ENCODE assay signal across 8 mouse cellular contexts in the genomic region with DNA sequence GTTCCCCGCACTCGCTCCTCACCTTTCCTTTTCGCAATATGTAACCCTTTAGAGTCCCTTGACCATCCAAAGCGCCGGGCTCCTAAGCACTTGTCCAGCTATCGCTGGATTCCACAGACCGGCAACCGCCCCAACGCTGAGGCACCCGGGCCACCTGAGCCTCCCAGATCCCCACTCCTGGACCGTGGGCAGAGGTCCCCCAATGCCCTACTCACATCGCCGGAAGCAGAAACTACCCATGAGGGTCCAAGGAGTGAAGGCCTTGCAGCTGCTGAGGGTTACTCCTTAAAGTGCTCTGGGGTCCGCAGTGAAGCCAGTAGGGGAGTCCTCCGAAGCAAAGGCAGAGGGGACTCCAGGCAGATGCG. TPM values are rescaled to one million over a fixed set of nuclear protein-coding genes. Genes with fewer than 3 reads are reported as not detected.
A peak's percentile ranks its signal among the peaks of the same experiment; 100 is the strongest.
DNase-seq lines count a peak whose midpoint lies in the region; ATAC-seq and TF ChIP-seq lines count a peak whose summit lies in the region.

No protein-coding gene starts in this region.

- under 1% methylated on average over 16 of the region's 16 CpGs for WGBS in heart, embryonic 12.5 days
- WGBS in limb, embryonic 13.5 days = 0% methylated on average over 16 of the region's 16 CpGs

- TF ChIP-seq CTCF in bone marrow macrophage, adult 2 months (IDR thresholded peaks at IDR 0.05; ENCODE audit: low read depth, low read length) = no peak

- peaks cover 18% of the 10 kb centered on the region for H3K4me1 ChIP-seq in heart, embryonic 12.5 days (replicated peaks)
- peaks cover 13% of the 10 kb centered on the region for H3K4me1 ChIP-seq in bone marrow macrophage, adult 2 months (ENCODE audit: control insufficient read depth, insufficient read depth, low read length)
- peaks cover 20% of the 10 kb centered on the region for H3K4me1 ChIP-seq in limb, embryonic 13.5 days

- no peaks in the 10 kb centered on the region for H3K36me3 ChIP-seq in heart, embryonic 12.5 days
- H3K36me3 ChIP-seq in limb, embryonic 13.5 days = no peaks in the 10 kb centered on the region

- no peaks in the 10 kb centered on the region for H3K9me3 ChIP-seq in heart, embryonic 12.5 days (replicated peaks)
- H3K9me3 ChIP-seq in limb, embryonic 13.5 days = no peaks in the 10 kb centered on the region

- peak overlapping the region; percentile 99 for H3K4me2 ChIP-seq in heart, embryonic 12.5 days
- H3K4me2 ChIP-seq in limb, embryonic 13.5 days (replicated peaks) = peak overlapping the region; percentile 98

- peak overlapping the region; percentile 70 for H3K4me3 ChIP-seq in heart, embryonic 12.5 days
- H3K4me3 ChIP-seq in bone marrow macrophage, adult 2 months (ENCODE audit: insufficient read depth, low read length) = peak overlapping the region; percentile 44
- peak overlapping the region; percentile 61 for H3K4me3 ChIP-seq in limb, embryonic 13.5 days

- H3K27me3 ChIP-seq in heart, embryonic 12.5 days (replicated peaks) = peaks cover 31% of the 10 kb centered on the region
- H3K27me3 ChIP-seq in limb, embryonic 13.5 days = peaks cover 55% of the 10 kb centered on the region

- DNase-seq in heart, adult 9 months (ENCODE audit: low spot score in 2 of 2) = no peak
- DNase-seq in frontal cortex, postnatal 10 days (ENCODE audit: low spot score in 2 of 2) = peak; percentile 16 to 36
- DNase-seq in right cerebral cortex, adult 2 months (ENCODE audit: low spot score in 2 of 2) = peak; percentile 43 to 51
- DNase-seq in urinary bladder, postnatal 25 days (ENCODE audit: low spot score) = no peak
- DNase-seq in thymus, adult 18-20 months = no peak

- peak; percentile 26; the same call in 1 of the 2 replicates for ATAC-seq in heart, embryonic 12.5 days (ENCODE audit: insufficient number of reproducible peaks, low FRiP score)
- peak; percentile 20 for ATAC-seq in limb, embryonic 13.5 days (ENCODE audit: low FRiP score, low read depth)

- TF ChIP-seq POLR2A in bone marrow macrophage, adult 2 months (IDR thresholded peaks at IDR 0.05; ENCODE audit: borderline replicate concordance, low read depth, low read length) = no peak

- no peak overlapping the region for H3K27ac ChIP-seq in heart, embryonic 12.5 days (ENCODE audit: poor library complexity, severe bottlenecking)
- H3K27ac ChIP-seq in bone marrow macrophage, adult 2 months (ENCODE audit: insufficient read depth, low read depth, low read length) = no peak overlapping the region
- H3K27ac ChIP-seq in limb, embryonic 13.5 days = no peak overlapping the region

- peak overlapping the region; percentile 69 for H3K9ac ChIP-seq in heart, embryonic 12.5 days
- peak overlapping the region; percentile 63 for H3K9ac ChIP-seq in limb, embryonic 13.5 days

RNA-seq across cellular contexts. Expression of gene Lrrc7, which starts 1.1 kb away (rescaled TPM):
- 0.08 and 0.24 TPM in 2 replicates for polyA plus RNA-seq in heart, embryonic 12.5 days (2016; fragmentation: Nextera tagmentation; extraction: Ambion mirVana)
- not detected in 2 replicates for polyA plus RNA-seq in bone marrow macrophage, adult 2 months (2012; ENCODE audit: insufficient read depth, insufficient read length, missing spikeins)
- 1.2 and 1.4 TPM in 2 replicates for polyA plus RNA-seq in limb, embryonic 13.5 days (2015; fragmentation: Nextera tagmentation; extraction: Ambion mirVana)

Comparison
In these comparisons a context has a peak if more than half of its experiments do, and no peak if none do; other contexts are left out.
1. DNase-seq: peak in frontal cortex, postnatal 10 days (2 of 2) and right cerebral cortex, adult 2 months (2 of 2); none in heart, adult 9 months (0 of 2), urinary bladder, postnatal 25 days (single experiment) and thymus, adult 18-20 months (0 of 2).
2. Peak in every context shown above with its lines, with median percentiles within 50 percentile points of each other: H3K4me3 ChIP-seq.